Mouse (Mus musculus) midbrain, embryonic 16.5 days (tissue): ENCODE measurements around the gene Itga11. TPM values are rescaled to one million over a fixed set of nuclear protein-coding genes. Genes with fewer than 3 reads are reported as not detected.

Experiments
- ATAC-seq: fragments of 200-750 bp; cut with Nextera tagmentation; 2 replicates; pipeline ENCODE4 v1.8.0; 2017; ENCODE audit warnings: moderate TSS enrichment
- H3K27ac ChIP-seq: fragments of 300-500 bp; sonication (generic); 2 replicates; pipeline ENCODE4 v1.5.1; 2014; ENCODE audit warnings: mild to moderate bottlenecking, low read length, mixed read lengths
- H3K27me3 ChIP-seq: fragments of 300-500 bp; sonication (generic); 2 replicates; pipeline ENCODE4 v1.6.1; 2014; ENCODE audit warnings: low read depth, low read length, mixed read lengths; ENCODE audit not compliant: control insufficient read depth, insufficient read depth
- H3K36me3 ChIP-seq: fragments of 300-500 bp; sonication (generic); 2 replicates; pipeline ENCODE4 v1.6.1; 2014; ENCODE audit warnings: mild to moderate bottlenecking, low read length, moderate library complexity, mixed read lengths; ENCODE audit not compliant: control insufficient read depth, insufficient read depth
- H3K4me1 ChIP-seq: fragments of 300-500 bp; sonication (generic); 2 replicates; pipeline ENCODE4 v1.6.1; 2014; ENCODE audit warnings: mild to moderate bottlenecking, low read length, mixed read lengths; ENCODE audit not compliant: control insufficient read depth, insufficient read depth
- H3K4me2 ChIP-seq: fragments of 300-500 bp; sonication (generic); 2 replicates; pipeline ENCODE4 v1.6.1; 2014; ENCODE audit warnings: mild to moderate bottlenecking, low read length, mixed read lengths
- H3K4me3 ChIP-seq: fragments of 300-500 bp; sonication (generic); 2 replicates; pipeline ENCODE4 v1.5.1; 2014; ENCODE audit warnings: low read depth, mild to moderate bottlenecking, low read length, moderate library complexity, mixed read lengths
- H3K9ac ChIP-seq: fragments of 300-500 bp; sonication (generic); 2 replicates; pipeline ENCODE4 v1.6.1; 2014; ENCODE audit warnings: low read depth, low read length, mixed read lengths
- H3K9me3 ChIP-seq: fragments of 300-500 bp; sonication (generic); replicated peaks from 2 replicates; pipeline ENCODE4 v1.6.1; 2014; ENCODE audit warnings: mild to moderate bottlenecking, low read length, mixed read lengths; ENCODE audit not compliant: control insufficient read depth, poor library complexity, severe bottlenecking
- WGBS: fragments of 180-500 bp; shearing (Covaris S2); extraction: QIAGEN DNeasy Blood & Tissue Kit; methylation state at CpG from one replicate; pipeline ENCODE4 v1.1.7; 2014; 5-methylcytosine and 5-hydroxymethylcytosine counted together
- polyA plus RNA-seq: library from polyadenylated mRNA; unstranded; fragments of >200 nt; fragmentation: Nextera tagmentation; extraction: Ambion mirVana; gene quantifications from 2 replicates; pipeline ENCODE4 v1.2.1, GENCODE M21; 2015

The Itga11 gene
- polyA plus RNA-seq, 1 experiment from 2014 or later, result 0.98 TPM

GRCm38 (mm10) chr9:62696799-62697198 lies 19.2 kb downstream of the Itga11 start:
- Histone ChIP-seq H3K27me3 (no peaks in the 10 kb centered on the region), H3K9me3 (no peaks in the 10 kb centered on the region), H3K4me2 (no peak overlapping the region), H3K4me1 (peaks cover 6% of the 10 kb centered on the region; the same call in 1 of the 2 replicates), H3K27ac (no peak overlapping the region), H3K9ac (no peak overlapping the region), H3K4me3 (no peak overlapping the region), H3K36me3 (no peaks in the 10 kb centered on the region)
- no peak for ATAC-seq
- 88% methylated on average over 4 of the region's 4 CpGs for whole genome bisulfite sequencing

GRCm38 (mm10) chr9:62707267-62707666 lies 29.6 kb downstream of the Itga11 start:
- Histone ChIP-seq H3K27me3 (no peaks in the 10 kb centered on the region), H3K9ac (no peak overlapping the region), H3K4me3 (no peak overlapping the region), H3K9me3 (no peaks in the 10 kb centered on the region), H3K4me1 (peaks cover 6% of the 10 kb centered on the region), H3K36me3 (no peaks in the 10 kb centered on the region), H3K27ac (no peak overlapping the region), H3K4me2 (no peak overlapping the region)
- ATAC-seq, result no peak
- 78% methylated on average over 4 of the region's 4 CpGs for WGBS

GRCm38 (mm10) chr9:62707870-62708269 lies 30.2 kb downstream of the Itga11 start:
- no peaks in the 10 kb centered on the region for H3K27me3 ChIP-seq
- H3K4me3 ChIP-seq, result no peak overlapping the region
- no peak overlapping the region for H3K27ac ChIP-seq
- no peak overlapping the region for H3K9ac ChIP-seq
- H3K4me1 ChIP-seq, result peaks cover 6% of the 10 kb centered on the region
- 47% methylated on average over 6 of the region's 6 CpGs for WGBS
- H3K4me2 ChIP-seq, result no peak overlapping the region
- H3K36me3 ChIP-seq, result no peaks in the 10 kb centered on the region
- H3K9me3 ChIP-seq, result no peaks in the 10 kb centered on the region
- no peak for ATAC-seq

- H3K4me1 ChIP-seq, result peaks cover 6% of the 10 kb centered on the region
- H3K9ac ChIP-seq, result no peak overlapping the region
- ATAC-seq, result no peak
- no peak overlapping the region for H3K27ac ChIP-seq
- H3K36me3 ChIP-seq, result no peaks in the 10 kb centered on the region
- no peaks in the 10 kb centered on the region for H3K27me3 ChIP-seq
- no peaks in the 10 kb centered on the region for H3K9me3 ChIP-seq
- H3K4me2 ChIP-seq, result no peak overlapping the region
- WGBS, result 92% methylated on average over 5 of the region's 5 CpGs
- H3K4me3 ChIP-seq, result no peak overlapping the region
Measured at GRCm38 (mm10) chr9:62709983-62710382, 32.4 kb downstream of the Itga11 start.

GRCm38 (mm10) chr9:62712374-62712773 lies 34.7 kb downstream of the Itga11 start:
- no peaks in the 10 kb centered on the region for H3K9me3 ChIP-seq
- H3K4me2 ChIP-seq, result no peak overlapping the region
- peaks cover 6% of the 10 kb centered on the region for H3K4me1 ChIP-seq
- no peak overlapping the region for H3K4me3 ChIP-seq
- no peak for ATAC-seq
- no peaks in the 10 kb centered on the region for H3K27me3 ChIP-seq
- H3K36me3 ChIP-seq, result no peaks in the 10 kb centered on the region
- 84% methylated on average over 6 of the region's 6 CpGs for WGBS
- no peak overlapping the region; the same call in 1 of the 2 replicates for H3K9ac ChIP-seq
- no peak overlapping the region for H3K27ac ChIP-seq

- 0 out of 2 replicates have a peak, but pooled peaks cover 2% of the 10 kb centered on the region for H3K4me1 ChIP-seq
- H3K27me3 ChIP-seq, result no peaks in the 10 kb centered on the region
- H3K4me2 ChIP-seq, result no peak overlapping the region
- H3K9ac ChIP-seq, result no peak overlapping the region
- no peaks in the 10 kb centered on the region for H3K36me3 ChIP-seq
- no peak overlapping the region for H3K27ac ChIP-seq
- ATAC-seq, result no peak
- no peak overlapping the region for H3K4me3 ChIP-seq
- no peaks in the 10 kb centered on the region for H3K9me3 ChIP-seq
- whole genome bisulfite sequencing, result 82% methylated on average over 8 of the region's 8 CpGs
Measured at GRCm38 (mm10) chr9:62713040-62713439, 35.4 kb downstream of the Itga11 start.

GRCm38 (mm10) chr9:62714336-62714735 lies 36.7 kb downstream of the Itga11 start:
- H3K27ac ChIP-seq, result no peak overlapping the region
- no peaks in the 10 kb centered on the region for H3K9me3 ChIP-seq
- H3K27me3 ChIP-seq, result no peaks in the 10 kb centered on the region
- 52% methylated on average over 3 of the region's 3 CpGs for WGBS
- no peak overlapping the region for H3K4me2 ChIP-seq
- H3K36me3 ChIP-seq, result no peaks in the 10 kb centered on the region
- H3K9ac ChIP-seq, result no peak overlapping the region
- H3K4me1 ChIP-seq, result no peaks in the 10 kb centered on the region
- no peak for ATAC-seq
- H3K4me3 ChIP-seq, result no peak overlapping the region

GRCm38 (mm10) chr9:62717982-62718381 lies 40.4 kb downstream of the Itga11 start:
- no peak overlapping the region for H3K4me3 ChIP-seq
- H3K9ac ChIP-seq, result 0 out of 2 replicates have a peak overlapping the region, but pooled peaks have one; percentile 22
- WGBS, result 33% methylated on average over 8 of the region's 8 CpGs
- H3K4me2 ChIP-seq, result no peak overlapping the region
- ATAC-seq, result no peak
- H3K4me1 ChIP-seq, result no peaks in the 10 kb centered on the region; the same call in 1 of the 2 replicates
- no peaks in the 10 kb centered on the region for H3K9me3 ChIP-seq
- H3K36me3 ChIP-seq, result no peaks in the 10 kb centered on the region
- H3K27me3 ChIP-seq, result no peaks in the 10 kb centered on the region
- no peak overlapping the region for H3K27ac ChIP-seq

GRCm38 (mm10) chr9:62721791-62722190 lies 44.2 kb downstream of the Itga11 start:
- H3K9ac ChIP-seq, result no peak overlapping the region
- 95% methylated on average over 2 of the region's 2 CpGs for WGBS
- ATAC-seq, result no peak

More at GRCm38 (mm10) chr9:62721791-62722190, 44.2 kb downstream of the Itga11 start:
- peaks cover 2% of the 10 kb centered on the region; the same call in 1 of the 2 replicates for H3K4me1 ChIP-seq
- no peak overlapping the region for H3K27ac ChIP-seq
- no peak overlapping the region for H3K4me2 ChIP-seq
- H3K4me3 ChIP-seq, result no peak overlapping the region
- no peaks in the 10 kb centered on the region for H3K9me3 ChIP-seq
- no peaks in the 10 kb centered on the region for H3K36me3 ChIP-seq
- H3K27me3 ChIP-seq, result no peaks in the 10 kb centered on the region
